Mouse (Mus musculus) heart, postnatal 0 days (tissue): ENCODE measurements at regions not wholly inside any gene's neighbourhood (a gene's known extent, or its start where the extent isn't known, plus 50 kb on each side); places are given as distances from the start of the nearest gene placed in this dataset.

ENCODE experiments used
- CTCF ChIP-seq: IDR thresholded peaks from 2 replicates; pipeline ENCODE4 v1.5.1; 2016; ENCODE audit warnings: antibody characterized with exemption, control low read depth, low read depth
- EP300 ChIP-seq: IDR thresholded peaks from 2 replicates; pipeline ENCODE4 v1.6.1; 2016; ENCODE audit warnings: antibody characterized with exemption, low read depth

GRCm38 (mm10) chr1:179871961-179872360 is 68.5 kb upstream of the Ahctf1 start:
- TF ChIP-seq CTCF (no peak), EP300 (no peak)
